Mouse (Mus musculus) myocyte (in vitro differentiated cells): Measurements from ENCODE around the gene Plau. TPM values are rescaled to one million over a fixed set of nuclear protein-coding genes. Genes with fewer than 3 reads are reported as not detected.

Experiments used
- H3K27me3 ChIP-seq: one replicate; pipeline ENCODE4 v1.6.1; 2011; ENCODE audit not compliant: control insufficient read depth, insufficient read depth, insufficient read length
- H3K36me3 ChIP-seq: one replicate; pipeline ENCODE4 v1.6.1; 2011; ENCODE audit not compliant: control insufficient read depth, insufficient read depth
- H3K4me2 ChIP-seq: one replicate; pipeline ENCODE4 v1.6.1; 2011; ENCODE audit warnings: low read depth, control low read depth
- H3K4me3 ChIP-seq: one replicate; pipeline ENCODE4 v1.5.1; 2011; ENCODE audit warnings: mild to moderate bottlenecking, control low read depth, moderate library complexity
- H3K79me2 ChIP-seq: one replicate; pipeline ENCODE4 v1.6.1; 2011; ENCODE audit not compliant: control insufficient read depth, insufficient read depth
- H3ac ChIP-seq: one replicate; pipeline ENCODE4 v1.6.1; 2011; ENCODE audit not compliant: control insufficient read depth, insufficient read length
- CEBPB ChIP-seq: IDR thresholded peaks from 2 replicates; pipeline ENCODE4 v1.6.1; 2011; ENCODE audit warnings: mild to moderate bottlenecking, moderate library complexity; ENCODE audit not compliant: poor library complexity, insufficient read depth, severe bottlenecking
- E2F4 ChIP-seq: IDR thresholded peaks from one replicate; pipeline ENCODE4 v1.6.1; 2011; ENCODE audit warnings: mild to moderate bottlenecking, control low read depth, moderate library complexity; ENCODE audit not compliant: insufficient read depth
- MAX ChIP-seq: IDR thresholded peaks from one replicate; pipeline ENCODE4 v1.6.1; 2011; ENCODE audit warnings: low read depth, mild to moderate bottlenecking, control low read depth
- MYOD1 ChIP-seq, 3 experiments: IDR thresholded peaks; one replicate each; pipeline ENCODE4 v1.6.1; 2011; ENCODE audit warnings: control low read depth in 2 of 3, low read depth in 2 of 3, mild to moderate bottlenecking in 2 of 3, moderate library complexity in 1 of 3; ENCODE audit not compliant: insufficient read length in 2 of 3, control insufficient read depth in 1 of 3
- MYOG ChIP-seq, 3 experiments: IDR thresholded peaks; one replicate each; pipeline ENCODE4 v1.6.1; 2011; ENCODE audit warnings: control low read depth in 2 of 3, low read depth in 2 of 3, mild to moderate bottlenecking in 2 of 3; ENCODE audit not compliant: insufficient read length in 2 of 3, control insufficient read depth in 1 of 3, insufficient read depth in 1 of 3
- POLR2A ChIP-seq: IDR thresholded peaks from one replicate; pipeline ENCODE4 v1.6.1; 2011; ENCODE audit warnings: low read depth, mild to moderate bottlenecking, control low read depth, moderate library complexity; ENCODE audit not compliant: insufficient read length
- POLR2AphosphoS2 ChIP-seq: IDR thresholded peaks from one replicate; pipeline ENCODE4 v1.6.1; 2011; ENCODE audit warnings: low read depth, control low read depth; ENCODE audit not compliant: insufficient read length
- REST ChIP-seq: IDR thresholded peaks from one replicate; pipeline ENCODE4 v1.6.1; 2011; ENCODE audit warnings: mild to moderate bottlenecking, control low read depth, moderate library complexity; ENCODE audit not compliant: insufficient read depth, insufficient read length
- SRF ChIP-seq: IDR thresholded peaks from one replicate; pipeline ENCODE4 v1.6.1; 2011; ENCODE audit warnings: low read depth; ENCODE audit not compliant: control insufficient read depth, insufficient read length
- TCF12 ChIP-seq: IDR thresholded peaks from one replicate; pipeline ENCODE4 v1.6.1; 2011; ENCODE audit warnings: mild to moderate bottlenecking, control low read depth; ENCODE audit not compliant: poor library complexity, insufficient read depth, severe bottlenecking
- TCF3 ChIP-seq: IDR thresholded peaks from one replicate; pipeline ENCODE4 v1.6.1; 2011; ENCODE audit warnings: low read depth, control low read depth; ENCODE audit not compliant: insufficient read length
- USF1 ChIP-seq: IDR thresholded peaks from one replicate; pipeline ENCODE4 v1.6.1; 2011; ENCODE audit warnings: low read depth, mild to moderate bottlenecking, control low read depth, moderate library complexity
- polyA plus RNA-seq: library from polyadenylated mRNA; unstranded; fragments of >200 nt; fragmentation: generic; extraction: Trizol; gene quantifications from one replicate; pipeline ENCODE4 v1.2.1, GENCODE M21; 2012; ENCODE audit warnings: missing spikeins

The Plau gene
- polyA plus RNA-seq, 1 experiment, result 40.1 TPM

DNA sequence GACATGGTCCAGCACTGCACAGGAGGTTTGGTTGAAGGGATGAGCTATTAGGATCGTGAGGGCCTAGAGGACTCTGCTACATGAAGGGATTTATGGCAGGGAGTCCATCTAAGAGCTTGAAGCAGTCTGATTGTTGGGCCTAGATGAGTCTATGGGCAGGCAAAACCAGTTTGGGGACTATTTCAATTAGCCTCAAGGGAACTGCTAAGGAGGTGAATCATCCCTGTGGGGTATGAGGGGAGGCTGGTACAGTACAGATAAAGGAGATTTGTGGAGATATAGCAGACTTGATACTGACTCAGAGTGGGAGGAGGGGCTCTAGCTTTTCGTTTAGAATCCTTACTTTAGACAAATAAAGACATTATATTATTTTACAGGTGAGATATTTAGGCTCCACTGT lies 14.0 kb downstream of the Plau start:
- Histone ChIP-seq H3K4me3 (no peak overlapping the region), H3ac (no peak overlapping the region), H3K36me3 (no peaks in the 10 kb centered on the region), H3K79me2 (no peaks in the 10 kb centered on the region), H3K27me3 (no peaks in the 10 kb centered on the region), H3K4me2 (no peak overlapping the region)
- TF ChIP-seq POLR2AphosphoS2, result no peak
- TF ChIP-seq REST, result no peak
- TF ChIP-seq MYOG (IDR thresholded peaks at IDR 0.05; ENCODE audit: control insufficient read depth in 1 of 3, insufficient read depth in 1 of 3, insufficient read length in 2 of 3, low read depth in 2 of 3), result no peak
- TF ChIP-seq TCF3, result no peak
- TF ChIP-seq MAX, result no peak
- TF ChIP-seq SRF, result no peak
- no peak for TF ChIP-seq POLR2A
- TF ChIP-seq MYOD1 (IDR thresholded peaks at IDR 0.05; ENCODE audit: control insufficient read depth in 1 of 3, insufficient read length in 2 of 3, low read depth in 2 of 3), result no peak
- no peak for TF ChIP-seq USF1
- no peak for TF ChIP-seq CEBPB
- TF ChIP-seq TCF12, result no peak

DNA sequence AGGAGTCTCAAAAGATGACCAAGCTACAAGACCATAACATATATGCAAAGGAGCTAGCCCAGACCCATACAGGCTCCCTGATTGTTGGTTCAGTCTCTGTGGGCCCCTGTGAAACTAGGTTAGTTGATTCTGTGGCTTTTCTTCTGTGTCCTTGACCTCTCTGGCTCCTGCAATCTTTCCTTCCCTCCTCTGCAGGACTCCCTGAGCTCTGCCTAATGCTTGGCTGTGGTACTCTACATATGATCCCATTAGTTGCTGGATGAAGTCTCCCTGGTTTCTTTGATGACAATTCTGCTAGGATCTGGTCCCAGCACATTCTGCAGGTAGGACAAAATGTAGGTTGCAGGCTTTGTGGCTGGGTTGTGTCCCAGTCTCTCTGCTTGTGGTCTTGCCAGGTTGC lies 15.3 kb downstream of the Plau start:
- Histone ChIP-seq H3K4me2 (no peak overlapping the region), H3K27me3 (no peaks in the 10 kb centered on the region), H3K36me3 (no peaks in the 10 kb centered on the region), H3ac (no peak overlapping the region), H3K4me3 (no peak overlapping the region), H3K79me2 (no peaks in the 10 kb centered on the region)
- TF ChIP-seq MAX (no peak), POLR2AphosphoS2 (no peak), E2F4 (no peak), TCF3 (no peak), POLR2A (no peak), CEBPB (no peak), TCF12 (no peak), USF1 (no peak), MYOD1 (IDR thresholded peaks at IDR 0.05; ENCODE audit: control insufficient read depth in 1 of 3, insufficient read length in 2 of 3, low read depth in 2 of 3) (no peak), REST (no peak), SRF (no peak), MYOG (IDR thresholded peaks at IDR 0.05; ENCODE audit: control insufficient read depth in 1 of 3, insufficient read depth in 1 of 3, insufficient read length in 2 of 3, low read depth in 2 of 3) (no peak)

DNA sequence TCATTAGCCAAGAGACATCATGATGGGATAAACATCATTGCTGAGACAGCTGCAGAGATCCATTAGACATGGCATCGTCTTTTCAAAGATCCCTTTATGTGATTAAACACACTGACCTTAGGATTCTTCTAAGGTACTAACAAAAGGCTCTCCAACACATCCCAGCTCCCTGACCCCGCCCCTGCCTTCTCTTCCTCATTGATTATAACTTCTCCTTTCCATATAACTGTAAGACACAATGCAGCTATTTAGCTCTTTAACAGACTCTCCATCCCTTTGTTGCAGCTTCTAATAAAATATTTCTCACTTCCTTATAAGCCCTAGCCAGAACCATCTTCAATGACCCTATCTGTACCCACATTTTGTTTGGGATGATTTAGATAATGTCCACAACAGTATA lies 24.7 kb downstream of the Plau start:
- Histone ChIP-seq H3K27me3 (no peaks in the 10 kb centered on the region), H3K79me2 (no peaks in the 10 kb centered on the region), H3K4me2 (no peak overlapping the region), H3K4me3 (no peak overlapping the region), H3ac (no peak overlapping the region), H3K36me3 (no peaks in the 10 kb centered on the region)
- no peak for TF ChIP-seq TCF3

DNA sequence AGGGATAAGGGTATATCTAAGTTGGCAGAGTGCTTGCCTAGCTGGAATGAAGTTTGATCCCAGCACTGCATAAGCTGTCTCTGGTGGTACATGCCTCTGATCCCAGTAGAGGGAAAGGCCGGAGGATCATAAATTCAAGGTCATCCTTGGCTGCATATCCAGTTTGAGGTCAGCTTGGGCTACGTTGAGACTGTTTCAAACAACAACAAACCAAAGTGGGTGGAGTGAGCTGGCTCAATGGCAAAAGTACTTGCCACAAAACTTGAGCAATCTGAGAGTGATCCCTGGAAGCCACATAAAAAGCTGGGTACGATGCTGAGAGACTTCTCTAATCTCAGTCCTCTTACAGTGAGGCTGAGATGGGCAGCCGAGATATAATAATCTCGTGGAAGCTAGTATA lies 25.1 kb downstream of the Plau start:
- H3K4me2 ChIP-seq, result no peak overlapping the region
- H3K36me3 ChIP-seq, result no peaks in the 10 kb centered on the region
- TF ChIP-seq MYOG (IDR thresholded peaks at IDR 0.05; ENCODE audit: control insufficient read depth in 1 of 3, insufficient read depth in 1 of 3, insufficient read length in 2 of 3, low read depth in 2 of 3) (no peak), CEBPB (peak; percentile 60; the same call in 1 of the 2 replicates), SRF (no peak)
- H3K27me3 ChIP-seq, result no peaks in the 10 kb centered on the region
- no peak overlapping the region for H3ac ChIP-seq
- no peaks in the 10 kb centered on the region for H3K79me2 ChIP-seq
- no peak overlapping the region for H3K4me3 ChIP-seq

DNA sequence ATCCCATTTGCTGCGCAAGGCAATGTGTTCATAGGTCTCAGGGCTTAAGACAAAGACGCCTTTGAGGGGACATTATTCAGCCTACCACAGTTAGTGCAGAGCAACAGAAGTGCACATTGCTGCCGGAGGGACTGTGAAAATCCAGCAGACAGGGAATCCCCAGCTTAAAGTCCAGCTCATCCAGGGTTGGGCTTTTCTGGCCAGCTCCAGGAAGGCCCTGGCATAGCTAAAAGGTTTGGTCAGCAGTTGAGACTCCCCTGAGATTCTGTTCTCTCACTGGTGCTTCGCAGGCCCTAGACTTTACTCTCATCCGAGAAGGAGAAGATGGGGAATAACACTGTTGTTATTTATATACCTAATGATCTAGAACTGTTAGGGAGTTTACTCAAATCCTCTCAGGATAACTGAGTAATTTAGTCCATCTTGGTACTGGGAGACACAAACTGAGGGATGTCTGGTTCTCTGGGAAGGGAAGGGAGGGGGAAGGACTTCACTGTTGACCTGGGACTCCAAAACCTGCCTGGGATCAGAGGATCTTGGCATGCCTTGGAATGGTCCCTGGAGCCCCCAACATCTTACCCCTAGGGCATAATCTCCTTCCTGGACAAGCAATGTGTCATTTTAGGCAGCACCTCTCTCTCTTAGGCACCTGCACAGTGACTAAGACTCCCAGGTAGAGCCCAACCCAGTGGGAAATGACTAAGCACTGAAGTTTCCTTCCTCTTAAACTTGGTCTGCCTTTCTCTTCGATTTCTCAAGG lies 27.0 kb downstream of the Plau start:
- no peaks in the 10 kb centered on the region for H3K79me2 ChIP-seq
- H3K27me3 ChIP-seq, result no peaks in the 10 kb centered on the region
- TF ChIP-seq USF1 (no peak), REST (no peak), MYOG (IDR thresholded peaks at IDR 0.05; ENCODE audit: control insufficient read depth in 1 of 3, insufficient read depth in 1 of 3, insufficient read length in 2 of 3, low read depth in 2 of 3) (no peak), TCF12 (no peak), E2F4 (no peak), CEBPB (no peak), SRF (no peak), MAX (no peak), TCF3 (no peak), MYOD1 (IDR thresholded peaks at IDR 0.05; ENCODE audit: control insufficient read depth in 1 of 3, insufficient read length in 2 of 3, low read depth in 2 of 3) (no peak), POLR2A (no peak), POLR2AphosphoS2 (no peak)

More for the DNA sequence above, 27.0 kb downstream of the Plau start:
- H3K36me3 ChIP-seq, result no peaks in the 10 kb centered on the region
- no peak overlapping the region for H3ac ChIP-seq
- no peak overlapping the region for H3K4me3 ChIP-seq
- H3K4me2 ChIP-seq, result no peak overlapping the region
